8 mouse cellular contexts compared by ENCODE assay signal in genomic region chr5:9160831-9161455, GRCm38 (mm10). TPM values are rescaled to one million over a fixed set of nuclear protein-coding genes. Genes with fewer than 3 reads are reported as not detected.
DNase-seq lines count a peak whose midpoint lies in the region; ATAC-seq and TF ChIP-seq lines count a peak whose summit lies in the region.

No protein-coding gene starts in this region.

- intact Hi-C loops in left cerebral cortex, postnatal 10 days (cut with DNase I) = loop anchor here (5.0 kb wide), 1 partner anchor 106 kb away; the partner anchor contains the start of gene 9330182L06Rik
- intact Hi-C loops in left cerebral cortex, postnatal 25 days (cut with DNase I) = loop anchor here (2.0 to 10.0 kb wide), 2 partner anchors 106 to 1474 kb away; partner anchors contain the start of gene 9330182L06Rik

- DNase-seq in left cerebral cortex, postnatal 10 days (ENCODE audit: extremely low spot score in 1 of 2, low spot score in 2 of 2) = peak; percentile 19 to 83
- no peak for DNase-seq in left cerebral cortex, postnatal 25 days (ENCODE audit: low spot score in 2 of 2)
- no peak for DNase-seq in Patski (ENCODE audit: low read depth, low spot score)
- peak; percentile 58 for DNase-seq in heart, postnatal 4 days
- peak; percentile 60 to 75 for DNase-seq in kidney, postnatal 4 days
- peak; percentile 38 for DNase-seq in lung, postnatal 36 days
- peak; percentile 33 for DNase-seq in splenic B cell, adult 2 months (ENCODE audit: low read depth, low spot score)

- no peaks in the 10 kb centered on the region for H3K9me3 ChIP-seq in embryonic facial prominence, embryonic 13.5 days

- no peaks in the 10 kb centered on the region for H3K27me3 ChIP-seq in Patski
- no peaks in the 10 kb centered on the region for H3K27me3 ChIP-seq in embryonic facial prominence, embryonic 13.5 days
- no peaks in the 10 kb centered on the region for H3K27me3 ChIP-seq in splenic B cell, adult 2 months (ENCODE audit: control insufficient read depth, insufficient read depth, low read length, poor library complexity, severe bottlenecking)

- peak overlapping the region; percentile 89 for H3K4me3 ChIP-seq in embryonic facial prominence, embryonic 13.5 days

- 1% methylated on average over 54 of the region's 55 CpGs for WGBS in embryonic facial prominence, embryonic 13.5 days

- peaks cover 13% of the 10 kb centered on the region for H3K4me1 ChIP-seq in embryonic facial prominence, embryonic 13.5 days

- H3K27ac ChIP-seq in embryonic facial prominence, embryonic 13.5 days = peak overlapping the region; percentile 100

- no peak for TF ChIP-seq CTCF in Patski (IDR thresholded peaks at IDR 0.05)

- H3K4me2 ChIP-seq in embryonic facial prominence, embryonic 13.5 days = peak overlapping the region; percentile 60

- POLR2A ChIA-PET in Patski (lab: Charles Lee) = interaction anchor here (1.3 kb wide), 1 partner anchor 8 kb away, joined by 3 read pairs; no protein-coding TSS in a partner anchor

- H3K36me3 ChIP-seq in embryonic facial prominence, embryonic 13.5 days = 0 out of 2 replicates have a peak, but pooled peaks cover 9% of the 10 kb centered on the region
- H3K36me3 ChIP-seq in splenic B cell, adult 2 months (ENCODE audit: control insufficient read depth, insufficient read depth, low read length, poor library complexity, severe bottlenecking) = 0 out of 2 replicates have a peak, but pooled peaks cover 4% of the 10 kb centered on the region

- peak overlapping the region; percentile 97 for H3K9ac ChIP-seq in embryonic facial prominence, embryonic 13.5 days

- in situ Hi-C loops in Patski (cut with MboI; ENCODE audit: low pct_unique_long_range_greater_than_20kb) = no loop called here

- ATAC-seq in Patski = peak; percentile 48
- peak; percentile 70 for ATAC-seq in embryonic facial prominence, embryonic 13.5 days (ENCODE audit: insufficient number of reproducible peaks, insufficient read depth, low FRiP score, low TSS enrichment, low read depth)

- CTCF ChIA-PET in Patski (lab: Charles Lee) = interaction anchor here (0.8 to 2.0 kb wide), 2 partner anchors 24 to 220 kb away, joined by 3 to 4 read pairs; no protein-coding TSS in a partner anchor

RNA-seq across cellular contexts. Expression of gene Dmtf1, which starts 0.6 kb away (rescaled TPM):
- total RNA-seq in left cerebral cortex, postnatal 10 days (2021) = 10 to 100 TPM; 46.7 to 48.0 TPM
- total RNA-seq in left cerebral cortex, postnatal 25 days (2021) = 10 to 100 TPM; 58.6 to 62.0 TPM
- 38.5 TPM for polyA plus RNA-seq in Patski (2021)
- 53.1 and 62.1 TPM in 2 replicates for polyA plus RNA-seq in embryonic facial prominence, embryonic 13.5 days (2015; fragmentation: Nextera tagmentation; extraction: Ambion mirVana)
- total RNA-seq in heart, postnatal 4 days (2021) = 10 to 100 TPM; 20.0 to 21.4 TPM

Comparison
In these comparisons a context has a peak if more than half of its experiments do, and no peak if none do; other contexts are left out.
1. DNase-seq: peak in left cerebral cortex, postnatal 10 days (2 of 2), heart, postnatal 4 days (single experiment), kidney, postnatal 4 days (2 of 2), lung, postnatal 36 days (single experiment) and splenic B cell, adult 2 months (single experiment); none in left cerebral cortex, postnatal 25 days (0 of 2) and Patski (single experiment).